Mouse (Mus musculus): ENCODE measurements around the gene Gm13279. TPM values are rescaled to one million over a fixed set of nuclear protein-coding genes. Genes with fewer than 3 reads are reported as not detected.

The Gm13279 gene
- total RNA-seq (2023): not detected

DNA sequence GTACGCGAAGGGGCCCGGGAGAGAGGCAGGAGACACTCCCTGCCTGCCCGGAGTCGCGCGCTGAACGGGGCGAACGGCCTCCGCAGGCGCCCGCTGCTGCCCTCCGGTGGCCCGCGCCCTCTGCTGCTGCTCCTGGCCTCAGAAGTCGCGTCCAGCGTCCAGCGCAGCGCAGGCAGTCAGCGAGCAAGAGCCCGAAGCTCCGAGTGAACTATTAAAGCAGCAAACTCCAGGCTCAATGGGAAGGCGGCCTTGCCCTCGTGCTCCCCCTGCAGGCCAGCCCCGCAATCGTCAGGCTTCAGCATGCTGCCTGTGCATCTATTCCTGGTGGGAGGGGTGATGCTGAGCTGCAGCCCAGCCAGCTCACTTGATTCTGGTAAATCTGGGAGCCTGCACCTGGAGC lies at the start of gene Gm13279:
Gene Gm13279, plus strand, starts transcription at position 301 of the 400 bp plus-strand sequence.

DNA sequence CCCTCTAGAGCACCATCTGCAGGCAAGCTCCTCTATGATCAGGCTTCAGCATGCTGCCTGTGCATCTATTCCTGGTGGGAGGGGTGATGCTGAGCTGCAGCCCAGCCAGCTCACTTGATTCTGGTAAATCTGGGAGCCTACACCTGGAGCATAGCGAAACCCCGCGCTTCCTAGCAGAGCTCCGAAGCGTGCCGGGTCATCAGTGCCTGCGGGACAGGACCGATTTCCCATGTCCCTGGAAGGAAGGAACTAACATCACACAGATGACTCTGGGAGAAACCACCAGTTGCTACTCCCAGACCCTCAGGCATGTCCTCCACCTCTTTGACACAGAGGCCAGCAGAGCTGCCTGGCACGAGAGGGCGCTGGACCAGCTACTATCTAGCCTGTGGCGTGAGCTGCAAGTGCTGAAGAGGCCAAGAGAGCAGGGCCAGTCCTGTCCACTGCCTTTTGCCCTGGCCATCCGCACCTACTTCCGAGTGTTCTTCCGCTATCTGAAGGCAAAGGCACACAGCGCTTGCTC lies 42.3 kb upstream of the Gm13279 start, which contains the start of gene Gm13271:
Gene Gm13271, plus strand, starts transcription at position 51 of the 523 bp plus-strand sequence.

DNA sequence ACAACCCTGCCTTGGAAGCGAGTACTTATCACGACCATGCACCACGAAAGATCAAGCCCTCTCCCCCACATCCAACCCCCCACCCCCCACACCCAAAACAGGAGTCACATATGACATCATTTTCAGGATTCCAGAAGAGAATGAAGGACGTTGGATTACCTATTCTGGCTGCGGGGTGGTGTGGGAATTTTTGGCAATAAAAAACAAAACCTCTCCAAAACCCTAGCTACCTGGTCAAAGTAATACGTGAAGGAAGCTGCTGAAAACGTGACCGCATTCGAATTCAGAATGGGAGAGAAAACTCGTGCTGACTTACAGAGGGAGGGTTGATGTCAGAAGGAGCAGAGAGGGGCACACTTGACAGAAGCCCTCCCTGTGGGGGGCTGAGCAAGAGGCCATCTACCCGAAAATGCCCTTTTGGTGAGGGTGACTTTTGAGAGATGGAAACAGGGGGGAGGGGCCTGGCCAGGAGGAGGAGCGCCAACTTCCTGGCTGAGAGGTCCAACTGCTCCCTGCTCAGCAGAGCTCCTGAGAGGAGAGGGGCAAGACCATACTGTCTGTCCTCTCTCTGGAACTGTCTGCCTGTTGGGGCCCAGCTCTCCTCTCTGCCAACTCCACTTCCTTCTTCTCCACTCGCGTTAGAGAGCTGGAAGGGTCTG lies 37.5 kb upstream of the Gm13279 start, which contains the start of gene Gm13283:
Gene Gm13283, plus strand, starts transcription at position 510 of the 659 bp plus-strand sequence.

DNA sequence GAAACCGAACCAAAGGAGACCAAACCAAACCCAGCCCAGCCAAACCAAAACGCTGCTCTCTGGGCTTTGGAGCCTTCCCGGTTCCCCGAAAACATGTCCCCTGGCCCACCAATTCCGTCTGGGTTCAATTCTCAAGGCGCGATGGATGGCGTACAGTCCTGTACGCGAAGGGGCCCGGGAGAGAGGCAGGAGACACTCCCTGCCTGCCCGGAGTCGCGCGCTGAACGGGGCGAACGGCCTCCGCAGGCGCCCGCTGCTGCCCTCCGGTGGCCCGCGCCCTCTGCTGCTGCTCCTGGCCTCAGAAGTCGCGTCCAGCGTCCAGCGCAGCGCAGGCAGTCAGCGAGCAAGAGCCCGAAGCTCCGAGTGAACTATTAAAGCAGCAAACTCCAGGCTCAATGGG lies 23.7 kb upstream of the Gm13279 start, which contains the start of gene Gm13290:
Gene Gm13290, plus strand, starts transcription at position 301 of the 400 bp plus-strand sequence.

DNA sequence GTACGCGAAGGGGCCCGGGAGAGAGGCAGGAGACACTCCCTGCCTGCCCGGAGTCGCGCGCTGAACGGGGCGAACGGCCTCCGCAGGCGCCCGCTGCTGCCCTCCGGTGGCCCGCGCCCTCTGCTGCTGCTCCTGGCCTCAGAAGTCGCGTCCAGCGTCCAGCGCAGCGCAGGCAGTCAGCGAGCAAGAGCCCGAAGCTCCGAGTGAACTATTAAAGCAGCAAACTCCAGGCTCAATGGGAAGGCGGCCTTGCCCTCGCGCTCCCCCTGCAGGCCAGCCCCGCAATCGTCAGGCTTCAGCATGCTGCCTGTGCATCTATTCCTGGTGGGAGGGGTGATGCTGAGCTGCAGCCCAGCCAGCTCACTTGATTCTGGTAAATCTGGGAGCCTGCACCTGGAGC lies 20.6 kb upstream of the Gm13279 start, which contains the start of gene Gm13289:
Gene Gm13289, plus strand, starts transcription at position 301 of the 400 bp plus-strand sequence.

DNA sequence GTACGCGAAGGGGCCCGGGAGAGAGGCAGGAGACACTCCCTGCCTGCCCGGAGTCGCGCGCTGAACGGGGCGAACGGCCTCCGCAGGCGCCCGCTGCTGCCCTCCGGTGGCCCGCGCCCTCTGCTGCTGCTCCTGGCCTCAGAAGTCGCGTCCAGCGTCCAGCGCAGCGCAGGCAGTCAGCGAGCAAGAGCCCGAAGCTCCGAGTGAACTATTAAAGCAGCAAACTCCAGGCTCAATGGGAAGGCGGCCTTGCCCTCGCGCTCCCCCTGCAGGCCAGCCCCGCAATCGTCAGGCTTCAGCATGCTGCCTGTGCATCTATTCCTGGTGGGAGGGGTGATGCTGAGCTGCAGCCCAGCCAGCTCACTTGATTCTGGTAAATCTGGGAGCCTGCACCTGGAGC lies 17.6 kb upstream of the Gm13279 start, which contains the start of gene Gm13272:
Gene Gm13272, plus strand, starts transcription at position 301 of the 400 bp plus-strand sequence.

DNA sequence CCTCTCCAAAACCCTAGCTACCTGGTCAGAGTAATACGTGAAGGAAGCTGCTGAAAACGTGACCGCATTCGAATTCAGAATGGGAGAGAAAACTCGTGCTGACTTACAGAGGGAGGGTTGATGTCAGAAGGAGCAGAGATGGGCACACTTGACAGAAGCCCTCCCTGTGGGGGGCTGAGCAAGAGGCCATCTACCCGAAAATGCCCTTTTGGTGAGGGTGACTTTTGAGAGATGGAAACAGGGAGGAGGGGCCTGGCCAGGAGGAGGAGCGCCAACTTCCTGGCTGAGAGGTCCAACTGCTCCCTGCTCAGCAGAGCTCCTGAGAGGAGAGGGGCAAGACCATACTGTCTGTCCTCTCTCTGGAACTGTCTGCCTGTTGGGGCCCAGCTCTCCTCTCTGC lies 15.4 kb upstream of the Gm13279 start, which contains the start of gene Ifnz:
Gene Ifnz, plus strand, starts transcription at position 301 of the 400 bp plus-strand sequence.

DNA sequence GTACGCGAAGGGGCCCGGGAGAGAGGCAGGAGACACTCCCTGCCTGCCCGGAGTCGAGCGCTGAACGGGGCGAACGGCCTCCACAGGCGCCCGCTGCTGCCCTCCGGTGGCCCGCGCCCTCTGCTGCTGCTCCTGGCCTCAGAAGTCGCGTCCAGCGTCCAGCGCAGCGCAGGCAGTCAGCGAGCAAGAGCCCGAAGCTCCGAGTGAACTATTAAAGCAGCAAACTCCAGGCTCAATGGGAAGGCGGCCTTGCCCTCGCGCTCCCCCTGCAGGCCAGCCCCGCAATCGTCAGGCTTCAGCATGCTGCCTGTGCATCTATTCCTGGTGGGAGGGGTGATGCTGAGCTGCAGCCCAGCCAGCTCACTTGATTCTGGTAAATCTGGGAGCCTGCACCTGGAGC lies 11.8 kb upstream of the Gm13279 start, which contains the start of gene Gm13276:
Gene Gm13276, plus strand, starts transcription at position 301 of the 400 bp plus-strand sequence.

DNA sequence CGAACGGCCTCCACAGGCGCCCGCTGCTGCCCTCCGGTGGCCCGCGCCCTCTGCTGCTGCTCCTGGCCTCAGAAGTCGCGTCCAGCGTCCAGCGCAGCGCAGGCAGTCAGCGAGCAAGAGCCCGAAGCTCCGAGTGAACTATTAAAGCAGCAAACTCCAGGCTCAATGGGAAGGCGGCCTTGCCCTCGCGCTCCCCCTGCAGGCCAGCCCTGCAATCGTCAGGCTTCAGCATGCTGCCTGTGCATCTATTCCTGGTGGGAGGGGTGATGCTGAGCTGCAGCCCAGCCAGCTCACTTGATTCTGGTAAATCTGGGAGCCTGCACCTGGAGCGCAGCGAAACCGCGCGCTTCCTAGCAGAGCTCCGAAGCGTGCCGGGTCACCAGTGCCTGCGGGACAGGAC lies 8.8 kb upstream of the Gm13279 start, which contains the start of gene Gm13277:
Gene Gm13277, plus strand, starts transcription at position 231 of the 400 bp plus-strand sequence.

DNA sequence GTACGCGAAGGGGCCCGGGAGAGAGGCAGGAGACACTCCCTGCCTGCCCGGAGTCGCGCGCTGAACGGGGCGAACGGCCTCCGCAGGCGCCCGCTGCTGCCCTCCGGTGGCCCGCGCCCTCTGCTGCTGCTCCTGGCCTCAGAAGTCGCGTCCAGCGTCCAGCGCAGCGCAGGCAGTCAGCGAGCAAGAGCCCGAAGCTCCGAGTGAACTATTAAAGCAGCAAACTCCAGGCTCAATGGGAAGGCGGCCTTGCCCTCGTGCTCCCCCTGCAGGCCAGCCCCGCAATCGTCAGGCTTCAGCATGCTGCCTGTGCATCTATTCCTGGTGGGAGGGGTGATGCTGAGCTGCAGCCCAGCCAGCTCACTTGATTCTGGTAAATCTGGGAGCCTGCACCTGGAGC lies 5.9 kb upstream of the Gm13279 start, which contains the start of gene Gm13278:
Gene Gm13278, plus strand, starts transcription at position 301 of the 400 bp plus-strand sequence.

DNA sequence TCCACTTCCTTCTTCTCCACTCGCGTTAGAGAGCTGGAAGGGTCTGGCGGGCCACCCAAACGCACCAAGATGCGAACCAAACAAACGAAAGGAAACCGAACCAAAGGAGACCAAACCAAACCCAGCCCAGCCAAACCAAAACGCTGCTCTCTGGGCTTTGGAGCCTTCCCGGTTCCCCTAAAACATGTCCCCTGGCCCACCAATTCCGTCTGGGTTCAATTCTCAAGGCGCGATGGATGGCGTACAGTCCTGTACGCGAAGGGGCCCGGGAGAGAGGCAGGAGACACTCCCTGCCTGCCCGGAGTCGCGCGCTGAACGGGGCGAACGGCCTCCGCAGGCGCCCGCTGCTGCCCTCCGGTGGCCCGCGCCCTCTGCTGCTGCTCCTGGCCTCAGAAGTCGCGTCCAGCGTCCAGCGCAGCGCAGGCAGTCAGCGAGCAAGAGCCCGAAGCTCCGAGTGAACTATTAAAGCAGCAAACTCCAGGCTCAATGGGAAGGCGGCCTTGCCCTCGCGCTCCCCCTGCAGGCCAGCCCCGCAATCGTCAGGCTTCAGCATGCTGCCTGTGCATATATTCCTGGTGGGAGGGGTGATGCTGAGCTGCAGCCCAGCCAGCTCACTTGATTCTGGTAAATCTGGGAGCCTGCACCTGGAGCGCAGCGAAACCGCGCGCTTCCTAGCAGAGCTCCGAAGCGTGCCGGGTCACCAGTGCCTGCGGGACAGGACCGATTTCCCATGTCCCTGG lies 3.1 kb upstream of the Gm13279 start, which contains the start of gene Gm13275:
Gene Gm13275, plus strand, starts transcription at position 552 of the 740 bp plus-strand sequence.

DNA sequence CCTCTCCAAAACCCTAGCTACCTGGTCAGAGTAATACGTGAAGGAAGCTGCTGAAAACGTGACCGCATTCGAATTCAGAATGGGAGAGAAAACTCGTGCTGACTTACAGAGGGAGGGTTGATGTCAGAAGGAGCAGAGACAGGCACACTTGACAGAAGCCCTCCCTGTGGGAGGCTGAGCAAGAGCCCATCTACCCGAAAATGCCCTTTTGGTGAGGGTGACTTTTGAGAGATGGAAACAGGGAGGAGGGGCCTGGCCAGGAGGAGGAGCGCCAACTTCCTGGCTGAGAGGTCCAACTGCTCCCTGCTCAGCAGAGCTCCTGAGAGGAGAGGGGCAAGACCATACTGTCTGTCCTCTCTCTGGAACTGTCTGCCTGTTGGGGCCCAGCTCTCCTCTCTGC lies 2.2 kb downstream of the Gm13279 start, which contains the start of gene Gm13285:
Gene Gm13285, plus strand, starts transcription at position 301 of the 400 bp plus-strand sequence.

DNA sequence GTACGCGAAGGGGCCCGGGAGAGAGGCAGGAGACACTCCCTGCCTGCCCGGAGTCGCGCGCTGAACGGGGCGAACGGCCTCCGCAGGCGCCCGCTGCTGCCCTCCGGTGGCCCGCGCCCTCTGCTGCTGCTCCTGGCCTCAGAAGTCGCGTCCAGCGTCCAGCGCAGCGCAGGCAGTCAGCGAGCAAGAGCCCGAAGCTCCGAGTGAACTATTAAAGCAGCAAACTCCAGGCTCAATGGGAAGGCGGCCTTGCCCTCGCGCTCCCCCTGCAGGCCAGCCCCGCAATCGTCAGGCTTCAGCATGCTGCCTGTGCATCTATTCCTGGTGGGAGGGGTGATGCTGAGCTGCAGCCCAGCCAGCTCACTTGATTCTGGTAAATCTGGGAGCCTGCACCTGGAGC lies 5.8 kb downstream of the Gm13279 start, which contains the start of gene Gm13287:
Gene Gm13287, plus strand, starts transcription at position 301 of the 400 bp plus-strand sequence.

DNA sequence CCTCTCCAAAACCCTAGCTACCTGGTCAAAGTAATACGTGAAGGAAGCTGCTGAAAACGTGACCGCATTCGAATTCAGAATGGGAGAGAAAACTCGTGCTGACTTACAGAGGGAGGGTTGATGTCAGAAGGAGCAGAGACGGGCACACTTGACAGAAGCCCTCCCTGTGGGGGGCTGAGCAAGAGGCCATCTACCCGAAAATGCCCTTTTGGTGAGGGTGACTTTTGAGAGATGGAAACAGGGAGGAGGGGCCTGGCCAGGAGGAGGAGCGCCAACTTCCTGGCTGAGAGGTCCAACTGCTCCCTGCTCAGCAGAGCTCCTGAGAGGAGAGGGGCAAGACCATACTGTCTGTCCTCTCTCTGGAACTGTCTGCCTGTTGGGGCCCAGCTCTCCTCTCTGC lies 8.0 kb downstream of the Gm13279 start, which contains the start of gene Gm13288:
Gene Gm13288, plus strand, starts transcription at position 301 of the 400 bp plus-strand sequence.

DNA sequence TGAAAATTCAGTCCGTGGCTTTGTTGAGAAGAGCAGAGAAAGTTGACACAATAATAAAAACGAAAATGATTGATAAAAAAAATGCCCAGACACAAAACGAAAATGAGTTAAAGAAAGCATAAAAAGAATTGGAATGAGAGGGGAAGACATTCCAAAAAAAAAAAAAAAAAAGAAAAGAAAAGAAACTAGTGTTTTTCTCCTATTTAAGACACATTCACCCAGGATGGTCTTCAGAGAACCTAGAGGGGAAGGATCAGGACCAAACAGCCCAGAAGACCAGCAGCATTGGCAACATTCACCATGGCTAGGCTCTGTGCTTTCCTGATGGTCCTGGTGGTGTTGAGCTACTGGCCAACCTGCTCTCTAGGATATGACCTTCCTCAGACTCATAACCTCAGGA lies 18.7 kb downstream of the Gm13279 start, which contains the start of gene Ifna7:
Gene Ifna7, plus strand, starts transcription at position 301 of the 400 bp plus-strand sequence.

DNA sequence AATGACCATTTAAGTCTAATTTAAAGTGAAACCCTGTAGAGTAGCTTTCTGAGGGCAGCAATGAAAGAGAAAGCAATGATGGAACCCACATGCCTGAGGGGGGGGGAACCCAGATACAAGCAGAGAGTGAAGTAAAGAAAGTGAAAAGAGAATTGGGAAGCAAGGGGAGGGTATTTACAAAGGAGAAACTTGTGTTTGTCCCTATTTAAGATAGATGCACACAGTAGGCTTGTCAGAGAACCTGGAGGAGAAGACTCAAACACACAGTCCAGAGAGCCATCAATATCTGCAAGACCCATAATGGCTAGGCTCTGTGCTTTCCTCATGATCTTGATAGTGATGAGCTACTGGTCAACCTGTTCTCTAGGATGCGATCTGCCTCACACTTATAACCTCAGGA lies 22.5 kb downstream of the Gm13279 start, which contains the start of gene Ifna11:
Gene Ifna11, plus strand, starts transcription at position 301 of the 400 bp plus-strand sequence.

DNA sequence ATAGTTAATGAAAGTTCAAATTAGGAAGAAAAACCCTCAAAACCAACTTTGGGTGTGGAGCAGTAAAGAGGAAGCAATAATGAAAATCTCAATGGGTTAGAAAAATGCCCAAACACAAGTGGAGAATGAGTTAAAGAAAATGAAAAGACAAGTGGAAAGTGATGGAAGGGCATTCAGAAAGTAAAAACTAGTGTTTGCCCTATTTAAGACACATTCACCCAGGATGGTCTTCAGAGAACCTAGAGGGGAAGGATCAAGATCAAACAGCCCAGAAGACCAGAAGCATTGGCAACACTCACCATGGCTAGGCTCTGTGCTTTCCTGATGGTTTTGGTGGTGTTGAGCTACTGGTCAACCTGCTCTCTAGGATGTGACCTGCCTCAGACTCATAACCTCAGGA lies 29.9 kb downstream of the Gm13279 start, which contains the start of gene Ifna6:
Gene Ifna6, plus strand, starts transcription at position 301 of the 400 bp plus-strand sequence.

DNA sequence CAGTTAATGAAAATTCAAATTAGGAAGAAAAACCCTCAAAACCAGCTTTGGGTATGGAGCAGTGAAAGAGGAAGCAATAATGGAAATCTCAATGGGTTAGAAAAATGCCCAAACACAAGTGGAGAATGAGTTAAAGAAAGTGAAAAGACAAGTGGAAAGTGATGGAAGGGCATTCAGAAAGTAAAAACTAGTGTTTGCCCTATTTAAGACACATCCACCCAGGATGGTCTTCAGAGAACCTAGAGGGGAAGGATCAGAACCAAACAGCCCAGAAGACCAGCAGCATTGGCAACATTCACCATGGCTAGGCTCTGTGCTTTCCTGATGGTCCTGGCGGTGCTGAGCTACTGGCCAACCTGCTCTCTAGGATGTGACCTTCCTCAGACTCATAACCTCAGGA lies 38.0 kb downstream of the Gm13279 start, which contains the start of gene Ifna5:
Gene Ifna5, plus strand, starts transcription at position 301 of the 400 bp plus-strand sequence.

DNA sequence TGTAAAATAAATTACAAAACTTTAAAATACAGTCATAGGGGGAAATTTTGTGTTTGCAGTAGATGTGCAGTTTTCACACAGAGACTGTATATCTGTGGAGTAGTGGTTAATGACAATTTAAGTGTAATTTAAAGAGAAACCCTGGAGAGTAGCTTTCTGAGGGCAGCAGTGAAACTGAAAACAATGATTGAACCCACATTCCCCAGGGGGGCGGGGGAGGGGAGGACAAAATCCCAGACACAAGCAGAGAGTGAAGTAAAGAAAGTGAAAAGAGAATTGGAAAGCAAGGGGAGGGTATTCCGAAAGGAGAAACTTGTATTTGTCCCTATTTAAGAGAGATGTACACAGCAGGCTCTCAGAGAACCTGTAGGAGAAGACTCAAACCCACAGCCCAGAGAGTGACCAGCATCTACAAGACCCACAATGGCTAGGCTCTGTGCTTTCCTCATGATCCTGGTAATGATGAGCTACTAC lies 44.3 kb downstream of the Gm13279 start, which contains the start of gene Ifna4:
Gene Ifna4, plus strand, starts transcription at position 424 of the 474 bp plus-strand sequence.

